Mouse (Mus musculus) erythroblast, adult 5-6 weeks (primary cell): ENCODE measurements around the gene Dbt. TPM values are rescaled to one million over a fixed set of nuclear protein-coding genes. Genes with fewer than 3 reads are reported as not detected.
"Not testable (repeated sequence)": the region's sequence is repeated elsewhere in the genome, so short reads cannot be mapped to it uniquely, and the experiment has no call there.

Experiments
- ATAC-seq: replicated peaks from 2 replicates; pipeline ENCODE4 v1.8.0; 2016; ENCODE audit warnings: moderate number of reproducible peaks, mild to moderate bottlenecking, moderate TSS enrichment, inconsistent platforms; ENCODE audit not compliant: poor library complexity, low FRiP score, severe bottlenecking
- total RNA-seq, 2 experiments: library from RNA; stranded (forward) in 1 of 2; stranded (reverse) in 1 of 2; fragments of 150-400 nt in 1 of 2; fragments of 200-764, 138-1000 nt in 1 of 2; gene quantifications; 2 replicates each; pipeline versions ENCODE4 v1.2.3 to v1.2.4; 2015 to 2017; ENCODE audit warnings: low replicate concordance in 2 of 2

Gene Dbt
- total RNA-seq, 2 experiments from 2014 or later, result 3.3 to 10.1 TPM

- ATAC-seq, result peak; percentile 68
Measured at GRCm38 (mm10) chr3:116536428-116537199, 23.7 kb downstream of the Dbt start.

- no peak for ATAC-seq
Measured at GRCm38 (mm10) chr3:116537200-116537573, 24.3 kb downstream of the Dbt start.

GRCm38 (mm10) chr3:116542070-116542469 lies 29.2 kb downstream of the Dbt start:
- no peak for ATAC-seq

GRCm38 (mm10) chr3:116542532-116542931 lies 29.7 kb downstream of the Dbt start:
- no peak for ATAC-seq

- no peak for ATAC-seq
Measured at GRCm38 (mm10) chr3:116547430-116547829, 34.6 kb downstream of the Dbt start.

GRCm38 (mm10) chr3:116551362-116551761 lies 38.5 kb downstream of the Dbt start:
- ATAC-seq, result no peak

- ATAC-seq, result not testable (repeated sequence)
Measured at GRCm38 (mm10) chr3:116561315-116561714, 48.4 kb downstream of the Dbt start.

- ATAC-seq, result peak; percentile 95
Measured at GRCm38 (mm10) chr3:116562408-116563094, 49.7 kb downstream of the Dbt start, which contains the start of gene Lrrc39. Gene Lrrc39, plus strand, starts transcription at chr3:116562973.

GRCm38 (mm10) chr3:116563095-116563492 lies 50.2 kb downstream of the Dbt start:
- ATAC-seq, result peak; percentile 54

GRCm38 (mm10) chr3:116570628-116571027 lies 57.8 kb downstream of the Dbt start:
- no peak for ATAC-seq

GRCm38 (mm10) chr3:116577286-116577685 lies 64.4 kb downstream of the Dbt start:
- ATAC-seq, result no peak

GRCm38 (mm10) chr3:116582201-116582600 lies 69.3 kb downstream of the Dbt start:
- no peak for ATAC-seq

GRCm38 (mm10) chr3:116594076-116594727 lies 81.3 kb downstream of the Dbt start:
- ATAC-seq, result peak; percentile 70

GRCm38 (mm10) chr3:116594728-116595602 lies 82.1 kb downstream of the Dbt start, which contains the start of gene Sass6:
Gene Sass6, plus strand, starts transcription at chr3:116594982.
- peak; percentile 92 for ATAC-seq

- peak; percentile 6; the same call in 1 of the 2 replicates for ATAC-seq
Measured at GRCm38 (mm10) chr3:116595603-116595991, 82.7 kb downstream of the Dbt start.

Other genes with a start within 250 kb of the Dbt start
- 16.1 and 16.9 TPM in 2 replicates for gene Cdc14a, start 89.0 kb upstream of the Dbt start, total RNA-seq (2015; ENCODE audit: low replicate concordance)
- gene Cdc14a, start 89.0 kb upstream of the Dbt start, total RNA-seq (2017; ENCODE audit: low replicate concordance), result 18.0 and 19.7 TPM in 2 replicates
- 1.5 and 13.6 TPM in 2 replicates for gene Rtca, start 4.9 kb upstream of the Dbt start, total RNA-seq (2015; ENCODE audit: low replicate concordance)
- gene Rtca, start 4.9 kb upstream of the Dbt start, total RNA-seq (2017; ENCODE audit: low replicate concordance), result 5.6 and 5.8 TPM in 2 replicates
- 1.5 and 8.8 TPM in 2 replicates for gene Lrrc39, start 49.9 kb downstream of the Dbt start, total RNA-seq (2015; ENCODE audit: low replicate concordance)
- 14.0 and 19.0 TPM in 2 replicates for gene Lrrc39, start 49.9 kb downstream of the Dbt start, total RNA-seq (2017; ENCODE audit: low replicate concordance)
- gene Sass6, start 81.9 kb downstream of the Dbt start, total RNA-seq (2015; ENCODE audit: low replicate concordance), result 10.7 and 16.3 TPM in 2 replicates
- gene Sass6, start 81.9 kb downstream of the Dbt start, total RNA-seq (2017; ENCODE audit: low replicate concordance), result 19.8 and 31.5 TPM in 2 replicates
- gene Trmt13, start 101.5 kb downstream of the Dbt start, total RNA-seq (2015; ENCODE audit: low replicate concordance), result 0.38 and 13.2 TPM in 2 replicates
- 10.1 and 10.7 TPM in 2 replicates for gene Trmt13, start 101.5 kb downstream of the Dbt start, total RNA-seq (2017; ENCODE audit: low replicate concordance)
- gene Mfsd14a, start 149.6 kb downstream of the Dbt start, total RNA-seq (2015; ENCODE audit: low replicate concordance), result 27.6 and 28.4 TPM in 2 replicates
- gene Mfsd14a, start 149.6 kb downstream of the Dbt start, total RNA-seq (2017; ENCODE audit: low replicate concordance), result 12.5 and 16.7 TPM in 2 replicates
- gene Gm43191, start 168.2 kb downstream of the Dbt start, total RNA-seq (2015; ENCODE audit: low replicate concordance), result not detected in 2 replicates
- gene Gm43191, start 168.2 kb downstream of the Dbt start, total RNA-seq (2017; ENCODE audit: low replicate concordance), result 3.5 TPM in 1 of 2 replicates, not detected in the other
- gene Slc35a3, start 199.8 kb downstream of the Dbt start, total RNA-seq (2015; ENCODE audit: low replicate concordance), result 10.7 and 21.3 TPM in 2 replicates
- gene Slc35a3, start 199.8 kb downstream of the Dbt start, total RNA-seq (2017; ENCODE audit: low replicate concordance), result 16.0 and 17.1 TPM in 2 replicates